Mouse (Mus musculus) testis, postnatal 14 days (tissue): ENCODE measurements around the gene Galc.
"Not testable (repeated sequence)": the region's sequence is repeated elsewhere in the genome, so short reads cannot be mapped to it uniquely, and the experiment has no call there.

Experiments used
- DNase-seq: peaks from one replicate; pipeline ENCODE4 v3.0.0; 2021; ENCODE audit warnings: low spot score

Galc gene

DNA sequence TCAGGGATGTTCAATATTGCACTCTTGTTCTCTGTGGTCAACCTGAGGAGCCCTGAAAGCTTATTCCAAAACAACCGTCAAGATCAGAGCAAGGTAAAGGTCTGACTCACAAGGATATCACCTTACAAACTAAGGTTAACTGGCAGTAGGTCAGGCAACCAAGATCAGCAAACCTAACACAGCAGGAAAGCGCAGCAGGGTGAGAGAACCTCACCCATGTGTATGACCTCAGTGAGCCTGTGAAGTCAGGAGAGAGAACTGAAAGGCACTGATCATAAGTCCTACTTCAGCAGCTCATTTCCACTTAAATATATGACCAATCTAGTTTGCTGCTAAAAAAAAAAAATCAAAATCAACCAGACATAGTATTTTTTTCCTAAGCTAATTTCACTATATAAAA is 6.8 kb downstream of the Galc start:
- no peak for DNase-seq

GRCm38 (mm10) chr12:98250327-98250726 is 8.9 kb downstream of the Galc start:
- no peak for DNase-seq

DNA sequence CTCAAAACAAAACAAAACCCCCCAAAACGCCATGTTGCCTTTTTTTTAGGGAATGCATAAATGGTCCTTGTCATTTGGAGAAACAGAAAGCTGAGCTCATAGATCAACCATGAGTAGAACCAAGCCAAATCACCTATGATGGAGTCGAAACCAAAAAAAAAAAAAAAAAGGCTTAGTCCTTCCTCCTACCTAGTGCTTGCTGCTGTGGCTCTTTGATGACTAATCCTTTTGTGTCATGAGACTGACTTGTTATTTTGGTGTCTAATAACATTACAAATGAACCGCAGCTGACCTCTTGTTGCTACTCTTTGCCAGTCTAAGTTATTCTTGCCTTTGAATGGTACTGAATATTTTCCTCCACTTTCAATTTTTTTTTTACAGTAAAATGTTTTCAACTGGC is 9.6 kb downstream of the Galc start:
- no peak for DNase-seq

- no peak for DNase-seq
Observed at GRCm38 (mm10) chr12:98246835-98247234, 12.4 kb downstream of the Galc start.

GRCm38 (mm10) chr12:98244865-98245264 is 14.4 kb downstream of the Galc start:
- no peak for DNase-seq

DNA sequence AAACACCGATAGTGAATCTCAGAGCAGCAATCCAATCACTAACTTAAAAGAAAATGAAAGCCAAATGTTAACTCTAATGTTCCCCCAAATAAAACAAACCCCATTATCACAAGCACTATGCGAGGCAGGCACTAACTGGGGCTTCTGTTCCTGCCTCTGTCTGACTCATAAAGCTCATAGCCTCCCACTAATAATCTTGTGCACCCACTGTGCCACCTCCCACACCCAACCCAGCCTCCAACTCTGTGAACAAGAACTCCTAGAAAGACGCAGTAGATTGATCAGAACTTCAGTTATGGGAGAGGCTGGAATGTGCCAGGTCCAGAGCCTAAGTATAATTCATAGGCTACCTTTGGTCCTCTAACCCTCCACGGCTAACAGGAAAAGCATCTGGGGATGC is 15.1 kb downstream of the Galc start:
- no peak for DNase-seq

GRCm38 (mm10) chr12:98238478-98238877 is 20.8 kb downstream of the Galc start:
- DNase-seq, result not testable (repeated sequence)

- DNase-seq, result no peak
Observed at GRCm38 (mm10) chr12:98227037-98227436, 32.2 kb downstream of the Galc start.

DNA sequence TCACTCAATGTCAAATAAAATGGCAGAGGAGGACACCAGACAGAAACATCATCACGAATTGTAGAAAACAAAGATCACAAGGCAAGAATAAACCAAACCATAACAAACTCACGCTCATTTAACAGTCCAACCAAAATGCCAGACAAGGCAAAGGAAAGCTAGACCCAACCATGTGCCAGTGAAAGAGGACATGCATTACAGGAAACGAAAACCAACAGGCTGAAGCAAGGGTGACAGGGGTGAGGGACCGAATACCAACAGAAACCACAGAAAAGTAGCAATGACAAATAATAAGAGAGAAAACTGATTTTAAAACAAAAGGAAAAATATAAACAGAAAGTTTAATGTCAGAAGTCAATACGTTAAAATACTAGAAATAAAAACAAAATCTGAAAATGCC is 36.0 kb downstream of the Galc start:
- DNase-seq, result no peak

DNA sequence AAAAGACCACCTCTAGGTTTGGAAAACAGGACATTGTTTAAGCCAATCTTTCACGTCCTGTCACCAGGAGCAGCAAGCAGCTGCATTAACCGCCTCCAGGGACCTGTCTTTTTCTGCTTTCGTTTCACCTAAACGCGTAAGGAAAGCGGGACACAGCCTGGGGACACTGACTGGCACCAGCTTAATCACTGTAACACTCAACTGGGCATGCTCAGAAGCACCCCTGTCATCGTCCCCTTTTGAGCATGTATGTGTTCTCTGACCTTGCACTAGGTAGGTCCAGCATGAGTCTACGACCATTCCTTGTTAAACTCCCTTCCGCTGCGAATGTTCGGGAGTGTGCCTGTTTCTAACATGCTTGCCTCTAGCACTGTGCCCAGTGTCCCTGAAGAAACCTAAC is 42.8 kb downstream of the Galc start:
- no peak for DNase-seq

GRCm38 (mm10) chr12:98215512-98215911 is 43.7 kb downstream of the Galc start:
- DNase-seq, result no peak

- no peak for DNase-seq
Observed at GRCm38 (mm10) chr12:98214191-98214590, 45.1 kb downstream of the Galc start.

DNA sequence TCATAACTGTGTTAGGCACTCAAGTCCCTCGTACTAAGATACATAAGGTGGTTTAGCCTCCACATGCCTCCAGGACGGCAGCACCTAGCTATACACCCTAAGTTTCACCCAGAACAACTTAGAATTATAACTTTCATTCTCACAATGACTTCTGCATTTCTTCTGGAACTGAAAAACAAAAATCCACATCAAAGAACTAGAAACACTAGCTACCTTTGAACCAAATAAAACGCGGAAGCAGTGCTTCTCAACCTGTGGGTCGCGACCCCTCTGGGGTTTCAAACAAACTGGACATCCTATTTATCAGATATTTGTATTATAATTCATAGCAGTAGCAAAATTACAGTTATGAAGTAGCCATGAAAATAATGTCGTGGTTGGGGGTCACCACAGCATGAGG is 45.5 kb downstream of the Galc start:
- DNase-seq, result no peak

DNA sequence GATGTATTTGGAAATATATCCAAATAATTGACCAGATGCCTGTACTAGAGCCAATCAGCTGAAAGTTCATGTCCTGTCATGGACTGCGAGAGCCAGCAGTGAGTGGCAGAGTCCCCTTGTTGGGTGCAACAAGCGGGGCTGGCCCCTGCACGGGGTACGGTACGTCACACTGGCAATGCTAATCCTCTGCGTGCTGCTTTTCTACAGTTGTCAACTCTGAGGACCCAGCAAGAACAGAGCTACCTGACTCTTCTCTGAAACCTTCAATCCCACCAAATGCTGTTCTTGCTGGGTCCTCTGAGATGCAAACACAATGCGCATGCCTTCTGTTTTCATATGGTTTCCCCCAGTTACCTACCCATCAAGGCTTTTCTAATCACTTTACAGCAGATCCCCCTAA is 45.9 kb downstream of the Galc start:
- no peak for DNase-seq

- DNase-seq, result no peak
Observed at GRCm38 (mm10) chr12:98212457-98213175, 46.6 kb downstream of the Galc start.

GRCm38 (mm10) chr12:98210495-98210894 is 48.8 kb downstream of the Galc start:
- DNase-seq, result no peak

- DNase-seq, result no peak
Observed at GRCm38 (mm10) chr12:98208104-98208503, 51.2 kb downstream of the Galc start.

GRCm38 (mm10) chr12:98205450-98206051 is 53.7 kb downstream of the Galc start:
- DNase-seq, result no peak

GRCm38 (mm10) chr12:98197401-98197800 is 61.9 kb downstream of the Galc start:
- DNase-seq, result no peak

- no peak for DNase-seq
Observed at GRCm38 (mm10) chr12:98190201-98190600, 69.1 kb downstream of the Galc start.

GRCm38 (mm10) chr12:98189096-98189495 is 70.2 kb downstream of the Galc start:
- no peak for DNase-seq

DNA sequence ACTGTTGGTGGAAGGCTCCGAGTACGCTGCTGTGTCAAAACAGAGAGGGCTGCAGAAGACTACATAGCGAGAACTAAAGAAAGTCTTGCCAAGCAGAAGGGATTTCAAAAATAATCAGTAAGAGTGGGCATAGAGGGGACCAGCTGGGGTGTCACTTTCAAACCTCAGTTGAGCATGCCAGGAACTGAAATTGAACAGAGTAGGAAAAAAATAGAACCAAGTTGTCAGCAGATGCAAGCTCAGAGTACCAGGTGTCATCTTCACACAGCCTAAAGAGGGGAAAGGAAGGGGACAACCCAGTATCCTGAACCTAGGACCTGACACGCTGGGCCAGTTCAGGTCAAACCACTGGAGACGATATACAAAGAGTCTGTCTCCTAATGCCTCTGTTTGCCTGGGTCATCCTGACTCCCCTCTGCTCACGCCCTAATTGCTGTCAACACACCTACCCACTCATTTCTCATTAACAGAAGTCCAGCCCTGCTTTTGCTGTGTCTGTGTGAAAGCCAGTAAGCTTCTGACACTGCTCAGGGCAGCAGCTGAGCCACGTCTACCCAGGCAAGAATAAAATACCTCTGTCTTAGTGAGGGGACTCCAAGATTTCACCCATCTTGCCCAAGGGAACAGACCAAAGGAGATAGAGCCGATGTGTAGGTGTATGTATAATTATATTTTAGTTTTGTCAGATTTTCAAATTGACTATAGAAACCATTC is 71.9 kb downstream of the Galc start:
- DNase-seq, result no peak

- no peak for DNase-seq
Observed at GRCm38 (mm10) chr12:98181729-98182128, 77.5 kb downstream of the Galc start.
